Mouse (Mus musculus) neural tube, embryonic 12.5 days (tissue): ENCODE measurements around the gene Hist2h2bb. TPM values are rescaled to one million over a fixed set of nuclear protein-coding genes. Genes with fewer than 3 reads are reported as not detected.
"Not testable (repeated sequence)": the region's sequence is repeated elsewhere in the genome, so short reads cannot be mapped to it uniquely, and the experiment has no call there.

ENCODE experiments used
- ATAC-seq: fragments of 200-750 bp; cut with Nextera tagmentation; 2 replicates; pipeline ENCODE4 v1.8.0; 2017; ENCODE audit warnings: low read depth, mild to moderate bottlenecking, moderate TSS enrichment, moderate library complexity; ENCODE audit not compliant: low FRiP score
- H3K27ac ChIP-seq: fragments of 300-500 bp; sonication (generic); 2 replicates; pipeline ENCODE4 v1.5.1; 2016
- H3K27me3 ChIP-seq: fragments of 300-500 bp; sonication (generic); replicated peaks from 2 replicates; pipeline ENCODE4 v1.6.1; 2016; ENCODE audit warnings: mild to moderate bottlenecking
- H3K36me3 ChIP-seq: fragments of 300-500 bp; sonication (generic); 2 replicates; pipeline ENCODE4 v1.6.1; 2016; ENCODE audit warnings: mild to moderate bottlenecking
- H3K4me1 ChIP-seq: fragments of 300-500 bp; sonication (generic); 2 replicates; pipeline ENCODE4 v1.6.1; 2016
- H3K4me2 ChIP-seq: fragments of 300-500 bp; sonication (generic); replicated peaks from 2 replicates; pipeline ENCODE4 v1.6.1; 2016; ENCODE audit warnings: mild to moderate bottlenecking
- H3K4me3 ChIP-seq: fragments of 300-500 bp; sonication (generic); 2 replicates; pipeline ENCODE4 v1.5.1; 2016
- H3K9ac ChIP-seq: fragments of 300-500 bp; sonication (generic); 2 replicates; pipeline ENCODE4 v1.6.1; 2016; ENCODE audit warnings: mild to moderate bottlenecking
- H3K9me3 ChIP-seq: fragments of 300-500 bp; sonication (generic); 2 replicates; pipeline ENCODE4 v1.6.1; 2016; ENCODE audit warnings: mild to moderate bottlenecking
- WGBS: fragments of 180-500 bp; shearing (Covaris S2); methylation state at CpG from one replicate; pipeline ENCODE4 v1.1.7; 2016; 5-methylcytosine and 5-hydroxymethylcytosine counted together
- polyA plus RNA-seq: library from polyadenylated mRNA; unstranded; fragments of >200 nt; fragmentation: Nextera tagmentation; extraction: Ambion mirVana; gene quantifications from 2 replicates; pipeline ENCODE4 v1.2.1, GENCODE M21; 2016

Gene Hist2h2bb
- polyA plus RNA-seq, 1 experiment from 2014 or later, result 9.1 TPM

GRCm38 (mm10) chr3:96273591-96274465 lies 4.3 kb downstream of the Hist2h2bb start:
- Histone ChIP-seq H3K4me2 (no peak overlapping the region), H3K27ac (no peak overlapping the region), H3K9ac (no peak overlapping the region), H3K27me3 (no peaks in the 10 kb centered on the region), H3K4me3 (no peak overlapping the region), H3K36me3 (no peaks in the 10 kb centered on the region), H3K4me1 (no peaks in the 10 kb centered on the region; the same call in 1 of the 2 replicates), H3K9me3 (no peaks in the 10 kb centered on the region)
- 90% methylated on average over 17 of the region's 17 CpGs for WGBS
- ATAC-seq, result no peak

- Histone ChIP-seq H3K4me2 (peak overlapping the region; percentile 82), H3K4me1 (no peaks in the 10 kb centered on the region; the same call in 1 of the 2 replicates), H3K36me3 (no peaks in the 10 kb centered on the region), H3K4me3 (peak overlapping the region; percentile 43; the same call in 1 of the 2 replicates), H3K9ac (peak overlapping the region; percentile 58), H3K27ac (no peak overlapping the region), H3K9me3 (no peaks in the 10 kb centered on the region), H3K27me3 (0 out of 2 replicates have a peak, but pooled peaks cover under 1% of the 10 kb centered on the region)
- no peak; the same call in 1 of the 2 replicates for ATAC-seq
- WGBS, result 14% methylated on average over 8 of the region's 8 CpGs
Observed at GRCm38 (mm10) chr3:96277428-96277799, 7.9 kb downstream of the Hist2h2bb start.

- Histone ChIP-seq H3K9me3 (no peaks in the 10 kb centered on the region), H3K4me3 (peak overlapping the region; percentile 43), H3K36me3 (no peaks in the 10 kb centered on the region), H3K4me2 (peak overlapping the region; percentile 82), H3K4me1 (no peaks in the 10 kb centered on the region; the same call in 1 of the 2 replicates), H3K27ac (peak overlapping the region; percentile 70; the same call in 1 of the 2 replicates), H3K27me3 (0 out of 2 replicates have a peak, but pooled peaks cover 6% of the 10 kb centered on the region), H3K9ac (peak overlapping the region; percentile 58)
- ATAC-seq, result peak; percentile 97
- WGBS, result under 1% methylated on average over 49 of the region's 49 CpGs
Observed at GRCm38 (mm10) chr3:96277800-96278624, 8.5 kb downstream of the Hist2h2bb start.

GRCm38 (mm10) chr3:96280660-96281059 lies 11.1 kb downstream of the Hist2h2bb start:
- no peaks in the 10 kb centered on the region for H3K36me3 ChIP-seq
- H3K4me1 ChIP-seq, result no peaks in the 10 kb centered on the region; the same call in 1 of the 2 replicates
- H3K9me3 ChIP-seq, result no peaks in the 10 kb centered on the region
- H3K27me3 ChIP-seq, result peaks cover 15% of the 10 kb centered on the region; the same call in 1 of the 2 replicates
- no peak overlapping the region for H3K4me3 ChIP-seq
- 58% methylated on average over 6 of the region's 6 CpGs for WGBS
- no peak overlapping the region for H3K9ac ChIP-seq
- ATAC-seq, result no peak
- no peak overlapping the region for H3K27ac ChIP-seq
- no peak overlapping the region for H3K4me2 ChIP-seq

GRCm38 (mm10) chr3:96284457-96284856 lies 14.9 kb downstream of the Hist2h2bb start:
- Histone ChIP-seq H3K9ac (no peak overlapping the region), H3K27ac (no peak overlapping the region), H3K4me3 (no peak overlapping the region), H3K4me1 (no peaks in the 10 kb centered on the region; the same call in 1 of the 2 replicates), H3K4me2 (no peak overlapping the region), H3K27me3 (peaks cover 15% of the 10 kb centered on the region; the same call in 1 of the 2 replicates), H3K9me3 (no peaks in the 10 kb centered on the region), H3K36me3 (no peaks in the 10 kb centered on the region)
- WGBS, result 26% methylated on average over 4 of the region's 4 CpGs
- no peak for ATAC-seq

GRCm38 (mm10) chr3:96287334-96287733 lies 17.8 kb downstream of the Hist2h2bb start:
- H3K27ac ChIP-seq, H3K4me1 ChIP-seq, H3K9me3 ChIP-seq, H3K9ac ChIP-seq, H3K36me3 ChIP-seq, H3K4me2 ChIP-seq, H3K4me3 ChIP-seq, ATAC-seq: not testable (repeated sequence)
- H3K27me3 ChIP-seq, result peaks cover 15% of the 10 kb centered on the region; the same call in 1 of the 2 replicates
- 87% methylated on average over 11 of the region's 11 CpGs for WGBS

GRCm38 (mm10) chr3:96289201-96289600 lies 19.6 kb downstream of the Hist2h2bb start:
- H3K9me3 ChIP-seq, result no peaks in the 10 kb centered on the region
- no peak overlapping the region for H3K27ac ChIP-seq
- WGBS, result 67% methylated on average over 3 of the region's 3 CpGs
- no peaks in the 10 kb centered on the region; the same call in 1 of the 2 replicates for H3K4me1 ChIP-seq
- H3K9ac ChIP-seq, result no peak overlapping the region
- ATAC-seq, result no peak
- H3K36me3 ChIP-seq, result no peaks in the 10 kb centered on the region
- H3K27me3 ChIP-seq, result no peaks in the 10 kb centered on the region
- H3K4me2 ChIP-seq, result no peak overlapping the region
- H3K4me3 ChIP-seq, result no peak overlapping the region

GRCm38 (mm10) chr3:96290727-96291126 lies 21.2 kb downstream of the Hist2h2bb start:
- H3K27me3 ChIP-seq, ATAC-seq, H3K27ac ChIP-seq, H3K36me3 ChIP-seq, H3K4me3 ChIP-seq, H3K4me1 ChIP-seq, H3K9ac ChIP-seq, H3K9me3 ChIP-seq, H3K4me2 ChIP-seq: not testable (repeated sequence)
- WGBS, result 89% methylated on average over 3 of the region's 3 CpGs

- Histone ChIP-seq H3K27me3 (no peaks in the 10 kb centered on the region), H3K4me2 (no peak overlapping the region), H3K4me1 (no peaks in the 10 kb centered on the region), H3K36me3 (no peaks in the 10 kb centered on the region), H3K9me3 (no peaks in the 10 kb centered on the region), H3K9ac (no peak overlapping the region), H3K27ac (no peak overlapping the region), H3K4me3 (no peak overlapping the region)
- ATAC-seq, result no peak
- WGBS, result 63% methylated on average over 6 of the region's 6 CpGs
Observed at GRCm38 (mm10) chr3:96292641-96293040, 23.1 kb downstream of the Hist2h2bb start.

- H3K36me3 ChIP-seq, result no peaks in the 10 kb centered on the region
- no peaks in the 10 kb centered on the region for H3K4me1 ChIP-seq
- WGBS, result 62% methylated on average over 5 of the region's 5 CpGs
- no peak overlapping the region for H3K4me2 ChIP-seq
- no peak overlapping the region for H3K27ac ChIP-seq
- no peaks in the 10 kb centered on the region for H3K9me3 ChIP-seq
- H3K27me3 ChIP-seq, result no peaks in the 10 kb centered on the region
- no peak overlapping the region for H3K4me3 ChIP-seq
- H3K9ac ChIP-seq, result no peak overlapping the region
- ATAC-seq, result no peak
Observed at GRCm38 (mm10) chr3:96293368-96293767, 23.8 kb downstream of the Hist2h2bb start.

GRCm38 (mm10) chr3:96293787-96294186 lies 24.2 kb downstream of the Hist2h2bb start, which contains the start of gene Fcgr1:
Fcgr1 (minus strand) TSS chr3:96293969.
- no peaks in the 10 kb centered on the region for H3K36me3 ChIP-seq
- no peak within 1 kb of the TSS for H3K9ac ChIP-seq
- no peak within 1 kb of the TSS for H3K4me2 ChIP-seq
- WGBS, result 87% methylated on average over 4 of the region's 4 CpGs
- H3K27me3 ChIP-seq, result no peaks in the 10 kb centered on the region
- no peaks in the 10 kb centered on the region for H3K9me3 ChIP-seq
- no peak within 1 kb of the TSS for H3K27ac ChIP-seq
- ATAC-seq, result no peak
- H3K4me3 ChIP-seq, result no peak within 1 kb of the TSS
- H3K4me1 ChIP-seq, result no peaks in the 10 kb centered on the region

- WGBS, result 90% methylated on average over 4 of the region's 4 CpGs
- Histone ChIP-seq H3K4me3 (no peak overlapping the region), H3K9me3 (no peaks in the 10 kb centered on the region), H3K27ac (no peak overlapping the region), H3K9ac (no peak overlapping the region), H3K36me3 (no peaks in the 10 kb centered on the region), H3K4me2 (no peak overlapping the region), H3K4me1 (no peaks in the 10 kb centered on the region), H3K27me3 (0 out of 2 replicates have a peak, but pooled peaks cover under 1% of the 10 kb centered on the region)
- no peak for ATAC-seq
Observed at GRCm38 (mm10) chr3:96298360-96298759, 28.8 kb downstream of the Hist2h2bb start.
